Mouse (Mus musculus) heart, adult 11 months (tissue): ENCODE data around the gene Pdlim5.

ENCODE experiments used
- DNase-seq: peaks from one replicate; pipeline ENCODE4 v3.0.0; 2022

Gene Pdlim5

DNA sequence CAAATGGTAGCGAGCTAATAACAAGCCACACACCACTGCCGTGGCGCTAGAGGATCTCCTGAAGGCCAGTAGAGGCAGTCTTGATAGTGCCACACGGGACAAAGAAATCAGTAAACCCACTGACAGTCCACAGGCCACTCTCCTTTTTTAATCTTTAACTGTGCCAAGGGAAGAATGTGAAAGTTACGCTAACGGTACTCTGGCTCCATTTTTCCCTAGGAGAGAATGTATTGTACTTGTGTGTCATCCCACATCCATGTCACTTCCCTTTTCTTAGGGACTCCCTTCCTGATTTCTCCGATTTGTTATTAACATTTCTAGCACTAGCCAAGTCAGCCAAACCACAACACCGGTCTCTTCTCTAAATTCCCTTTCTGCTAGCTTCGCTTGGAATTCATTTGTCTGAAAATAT lies 1.5 kb downstream of the Pdlim5 start:
- peak; percentile 94 for DNase-seq

GRCm38 (mm10) chr3:142391531-142391930 lies 4.0 kb downstream of the Pdlim5 start:
- DNase-seq = no peak

- peak; percentile 98 for DNase-seq
These were observed 5.2 kb downstream of the Pdlim5 start for GRCm38 (mm10) chr3:142390288-142390687.

DNA sequence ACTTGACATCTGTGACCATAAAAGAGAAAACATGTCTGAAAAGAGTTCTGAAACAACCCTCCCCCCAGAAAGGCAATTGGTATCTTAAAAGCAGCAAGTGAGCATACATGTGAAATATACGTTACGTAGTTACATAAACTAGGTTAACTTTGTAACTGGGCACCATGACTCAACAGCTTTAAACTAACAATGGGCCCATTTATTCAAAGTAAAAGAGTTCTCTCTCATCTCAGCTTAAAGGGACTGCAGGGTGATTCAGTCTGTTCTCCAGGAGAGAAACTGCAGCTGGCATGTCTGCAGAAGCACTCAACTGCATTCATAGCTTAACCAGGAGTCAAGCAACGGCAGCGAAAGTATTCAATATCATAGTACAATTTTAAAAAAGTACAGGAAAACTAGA lies 7.3 kb downstream of the Pdlim5 start:
- no peak for DNase-seq

DNA sequence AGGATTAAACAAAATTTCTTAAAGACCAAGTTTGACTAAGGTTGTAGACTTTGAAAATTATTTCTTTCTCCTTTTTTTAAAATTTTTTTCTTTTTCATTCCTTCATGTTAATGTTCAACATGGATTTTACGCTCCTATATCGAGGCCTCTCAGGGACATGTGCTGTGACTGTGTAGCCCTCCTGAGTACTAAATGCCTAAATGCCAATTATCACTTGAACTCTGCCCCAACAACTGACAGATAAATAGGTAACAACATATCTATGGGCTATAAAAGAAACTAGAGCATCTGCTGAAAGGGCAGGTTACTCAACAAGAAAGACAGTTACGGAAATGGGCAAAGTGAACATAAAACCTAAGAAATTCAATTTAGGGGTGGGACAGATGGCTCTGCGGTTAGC lies 9.0 kb downstream of the Pdlim5 start:
- DNase-seq = no peak

GRCm38 (mm10) chr3:142385690-142386089 lies 9.8 kb downstream of the Pdlim5 start:
- no peak for DNase-seq

DNA sequence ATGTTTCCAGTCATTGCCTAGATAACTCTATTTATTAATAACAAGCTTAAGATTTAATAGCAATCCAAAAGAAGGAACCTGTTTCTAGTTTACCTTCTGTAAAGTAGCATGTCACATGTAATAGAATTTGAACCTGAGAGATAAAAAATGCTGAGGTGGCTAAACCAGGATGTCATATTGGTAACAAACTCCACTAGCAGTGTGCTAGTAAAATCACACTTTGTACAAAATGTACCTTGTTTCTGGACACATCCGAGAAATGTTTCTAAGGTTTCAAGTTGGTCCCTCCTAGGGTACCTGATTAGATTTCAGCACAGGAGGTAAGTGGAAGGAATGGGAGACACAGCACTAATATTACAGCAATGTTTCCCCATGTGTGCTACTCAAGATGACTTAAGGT lies 18.9 kb downstream of the Pdlim5 start:
- DNase-seq = no peak

GRCm38 (mm10) chr3:142375106-142375505 lies 20.4 kb downstream of the Pdlim5 start:
- no peak for DNase-seq

DNA sequence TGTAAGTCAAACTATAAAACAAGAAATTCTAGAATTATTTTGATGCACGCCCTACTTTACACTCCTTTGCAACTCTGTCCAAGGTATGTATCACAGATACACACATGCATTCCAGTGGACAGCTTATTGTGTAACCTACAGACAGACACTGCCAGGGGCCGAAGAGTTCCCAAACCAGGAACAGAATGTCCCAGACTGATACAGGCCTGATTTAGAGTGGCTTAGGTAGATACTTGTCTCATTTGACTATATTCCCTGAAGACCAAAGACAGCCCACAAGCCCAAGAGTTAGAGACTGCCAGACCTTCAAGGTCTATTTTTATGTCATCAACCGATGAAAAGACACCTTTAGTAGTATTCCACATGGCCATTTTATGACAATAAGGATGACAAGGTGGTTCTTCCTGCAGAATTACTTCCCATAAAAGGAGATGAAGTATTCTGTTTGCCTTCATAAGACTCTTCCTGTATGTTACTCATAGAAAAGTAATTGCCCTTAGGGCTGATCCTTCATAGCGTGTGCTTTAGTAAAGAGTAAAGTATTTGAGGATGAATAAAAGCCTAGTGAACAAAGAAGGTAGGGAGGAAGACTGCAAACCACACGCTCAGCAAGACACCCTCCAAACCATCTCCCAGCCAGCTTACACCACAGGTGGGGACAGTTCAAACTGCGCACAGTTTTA lies 22.9 kb downstream of the Pdlim5 start:
- DNase-seq = no peak

- peak; percentile 95 for DNase-seq
These were observed 27.1 kb downstream of the Pdlim5 start for GRCm38 (mm10) chr3:142368411-142368810.

GRCm38 (mm10) chr3:142362092-142362491 lies 33.4 kb downstream of the Pdlim5 start:
- DNase-seq = peak; percentile 88

DNA sequence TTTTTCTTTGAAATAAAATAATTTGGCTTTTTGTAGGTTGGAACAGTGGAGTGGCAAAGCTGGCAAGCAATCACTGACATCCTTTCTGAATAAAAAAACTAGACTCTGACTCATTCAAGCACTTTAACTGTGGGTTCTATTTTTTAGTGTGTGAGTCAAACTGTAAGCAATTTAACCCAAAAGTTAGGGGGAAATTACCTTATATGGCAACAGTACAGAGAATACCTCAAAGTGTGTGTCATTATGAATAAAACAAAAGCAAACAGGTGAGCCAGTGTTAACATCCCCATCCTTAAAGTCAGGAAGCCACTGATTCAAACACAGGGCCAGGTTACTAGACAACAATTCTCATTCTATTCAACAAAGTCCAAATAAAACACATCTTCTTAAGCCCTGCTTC lies 36.5 kb downstream of the Pdlim5 start:
- no peak for DNase-seq

DNA sequence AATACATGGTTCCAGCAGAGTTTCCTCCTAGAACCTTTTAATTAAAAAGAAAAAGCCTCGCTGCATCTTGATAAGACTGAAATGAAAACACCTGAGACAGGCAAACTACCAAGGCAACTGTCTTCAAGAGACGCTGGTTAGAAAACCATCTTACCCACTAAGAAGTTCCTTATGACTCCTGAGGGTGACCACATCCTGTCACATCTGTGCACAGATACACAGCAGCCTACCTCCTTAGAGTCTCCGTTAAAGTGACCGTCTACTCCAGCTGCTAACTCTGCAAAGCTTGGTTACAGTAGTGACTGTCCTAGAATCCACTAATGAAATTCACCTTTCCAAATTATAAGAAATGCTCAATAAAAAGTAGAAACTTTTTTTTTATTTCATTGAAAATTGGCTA lies 38.8 kb downstream of the Pdlim5 start:
- DNase-seq = no peak

- peak; percentile 93 for DNase-seq
These were observed 42.3 kb downstream of the Pdlim5 start for GRCm38 (mm10) chr3:142353218-142353617.

DNA sequence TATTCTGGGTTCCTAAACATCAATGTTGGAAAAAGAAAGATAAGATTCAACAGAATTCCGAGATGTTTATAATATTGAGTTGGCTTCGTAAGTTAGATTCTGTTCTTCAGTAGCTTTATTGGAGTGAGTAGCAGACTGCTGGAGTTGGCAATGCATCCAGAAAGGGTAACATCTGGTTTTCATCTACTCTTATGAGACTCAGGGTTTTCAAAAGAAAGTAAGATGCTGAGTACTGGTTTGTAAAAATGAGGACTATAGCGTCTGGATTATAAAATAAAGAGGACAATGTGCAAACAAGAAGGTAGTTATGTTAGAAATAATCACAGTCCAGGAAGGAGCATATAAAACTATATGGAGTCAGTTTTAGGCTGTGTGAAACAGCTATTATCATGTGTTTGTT lies 45.0 kb downstream of the Pdlim5 start:
- peak; percentile 80 for DNase-seq

DNA sequence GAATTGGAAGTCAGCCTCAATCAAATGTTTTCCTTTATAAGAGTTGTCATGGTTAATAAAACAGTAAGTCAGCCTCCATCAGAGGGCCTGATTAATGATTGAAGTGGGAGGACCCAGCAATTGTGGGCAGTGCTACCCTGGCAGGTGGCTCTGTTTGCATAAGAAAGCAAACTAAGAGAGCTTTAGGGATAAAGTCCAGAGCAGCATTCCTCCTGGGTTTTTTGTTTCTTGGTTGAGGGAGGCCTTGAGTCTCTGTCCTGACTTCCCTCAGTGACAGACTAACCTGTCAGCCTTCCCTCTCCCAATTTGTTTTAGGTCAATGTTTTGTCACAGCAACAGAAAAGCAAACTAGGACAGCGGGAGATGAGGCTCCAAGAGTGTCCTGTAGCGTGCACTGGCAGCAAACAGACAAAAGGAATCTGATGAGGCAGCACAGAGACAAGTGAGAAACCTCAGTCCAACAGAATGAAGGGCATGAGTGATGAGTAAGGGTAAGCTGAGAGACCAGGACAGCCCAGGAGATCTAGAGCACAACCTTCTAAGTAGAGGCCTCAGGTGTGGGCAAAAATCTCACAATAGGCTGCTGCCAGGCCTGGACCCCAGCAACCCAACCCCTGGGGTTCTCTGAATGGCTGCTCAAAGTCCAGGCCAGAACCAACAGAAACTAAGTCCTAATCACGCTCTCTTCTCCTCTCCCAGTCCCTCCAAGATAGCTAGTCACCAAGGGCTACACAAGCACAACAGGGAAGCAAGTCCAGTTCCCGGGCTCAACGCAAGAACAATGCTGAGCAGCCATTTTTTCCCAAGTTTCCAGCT lies 46.5 kb downstream of the Pdlim5 start:
- peak; percentile 86 for DNase-seq

DNA sequence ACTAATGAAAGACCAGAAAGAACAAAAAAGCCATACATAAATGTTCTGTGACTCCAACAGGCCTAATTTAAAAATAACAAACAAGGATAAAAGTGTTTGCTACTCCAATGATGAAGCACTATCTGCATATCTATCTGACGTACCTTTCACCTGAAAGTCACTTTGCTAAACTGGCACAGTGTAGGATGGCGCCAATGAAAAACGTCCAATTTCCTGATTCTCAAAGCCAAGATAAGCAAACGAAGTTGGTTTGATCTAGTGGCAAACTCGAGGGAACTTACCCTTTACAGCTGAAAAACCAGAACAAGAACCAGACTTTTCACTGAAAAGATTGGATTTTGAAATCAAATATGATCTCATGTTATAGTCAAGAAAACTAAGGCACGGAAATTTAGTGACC lies 49.2 kb downstream of the Pdlim5 start:
- DNase-seq = no peak

DNA sequence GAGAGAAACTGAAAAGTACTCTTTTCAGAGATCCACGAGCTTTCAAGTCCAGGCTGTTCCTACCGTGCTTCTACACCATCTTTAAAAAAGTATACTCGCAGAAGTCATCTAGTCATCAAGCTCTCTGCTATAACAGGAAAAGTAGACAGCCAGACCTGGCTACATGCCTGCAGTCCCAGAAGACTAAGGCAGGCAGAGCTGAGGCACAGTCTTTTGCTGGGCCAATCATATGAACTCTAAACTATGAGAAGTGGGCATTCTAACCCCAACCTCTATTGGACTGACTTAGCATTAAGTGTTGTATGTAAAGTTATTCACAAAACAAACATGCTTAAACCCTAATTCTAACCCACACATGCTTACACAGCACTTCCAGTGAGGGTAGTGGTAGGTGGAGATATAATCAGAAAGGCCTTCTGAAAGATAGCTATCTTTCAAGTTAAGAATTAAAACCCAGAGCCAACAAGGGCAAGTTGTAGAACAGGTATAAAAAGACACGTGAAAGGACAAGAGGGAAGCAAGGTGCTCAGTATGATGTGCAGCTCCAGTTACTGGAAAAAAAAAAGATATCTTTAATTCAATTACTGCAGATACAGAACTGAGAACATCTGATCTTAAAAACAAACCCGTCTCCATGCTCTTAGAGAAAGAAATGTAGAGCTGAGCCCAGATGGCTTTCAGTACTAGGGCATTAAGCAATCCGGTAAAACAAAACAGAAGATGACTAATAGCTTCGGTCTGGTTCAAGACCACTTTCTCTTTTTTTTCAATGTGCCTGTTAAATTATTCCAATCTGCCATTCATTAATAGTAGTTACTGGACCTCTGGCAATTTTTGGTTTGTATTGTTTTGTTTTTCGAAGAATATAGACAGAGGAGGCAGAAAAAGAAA lies 50.0 kb downstream of the Pdlim5 start:
- DNase-seq = peak; percentile 92

- DNase-seq = no peak
These were observed 51.7 kb downstream of the Pdlim5 start for GRCm38 (mm10) chr3:142343786-142344185.

GRCm38 (mm10) chr3:142340701-142341100 lies 54.8 kb downstream of the Pdlim5 start:
- no peak for DNase-seq

GRCm38 (mm10) chr3:142339440-142340251 lies 55.9 kb downstream of the Pdlim5 start:
- peak; percentile 93 for DNase-seq

DNA sequence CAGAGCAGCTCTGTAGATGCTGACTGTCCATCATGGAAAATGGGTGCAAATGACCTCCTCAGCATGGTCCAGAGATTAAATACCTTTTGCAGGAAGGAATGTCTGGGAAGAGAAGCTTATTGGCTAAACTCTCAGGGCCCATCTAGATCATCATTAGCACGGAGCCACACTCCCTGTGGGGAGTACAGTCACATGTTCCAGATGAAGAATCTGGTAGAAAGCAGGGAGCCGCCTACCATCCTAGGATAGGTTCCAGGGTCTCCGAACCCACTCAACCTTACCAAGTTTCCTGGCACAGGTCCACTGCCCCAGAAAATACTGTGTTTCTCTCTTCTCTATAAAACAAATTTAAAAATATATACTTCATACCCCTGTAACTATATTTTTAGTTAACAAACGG lies 57.4 kb downstream of the Pdlim5 start:
- DNase-seq = no peak

- DNase-seq = no peak
These were observed 61.0 kb downstream of the Pdlim5 start for GRCm38 (mm10) chr3:142334496-142334895.
